Mouse (Mus musculus): ENCODE results near the gene Mlycd. TPM values are rescaled to one million over a fixed set of nuclear protein-coding genes. Genes with fewer than 3 reads are reported as not detected.

Gene Mlycd
- polyA plus RNA-seq, 1 experiment from 2014 or later, result 15.0 TPM

GRCm38 (mm10) chr8:119398558-119398957 lies 3.9 kb downstream of the Mlycd start:
- Histone ChIP-seq H3K36me3 (ENCODE audit: control insufficient read depth, insufficient read depth, low read length) (peaks cover 2% of the 10 kb centered on the region; the same call in 1 of the 2 replicates), H3K4me1 (ENCODE audit: control insufficient read depth, insufficient read depth, low read length) (peaks cover 11% of the 10 kb centered on the region), H3K4me2 (ENCODE audit: low read length) (no peak overlapping the region), H3K27ac (ENCODE audit: low read length) (no peak overlapping the region), H3K27me3 (ENCODE audit: control insufficient read depth, insufficient read depth, low read depth, low read length) (no peaks in the 10 kb centered on the region), H3K9me3 (replicated peaks; ENCODE audit: control insufficient read depth, low read length, poor library complexity, severe bottlenecking) (no peaks in the 10 kb centered on the region), H3K4me3 (ENCODE audit: low read depth, low read length) (no peak overlapping the region), H3K9ac (ENCODE audit: low read depth, low read length) (no peak overlapping the region)
- WGBS, result 82% methylated on average over 9 of the region's 9 CpGs
- no peak for ATAC-seq

GRCm38 (mm10) chr8:119399255-119399654 lies 4.6 kb downstream of the Mlycd start:
- no peak overlapping the region for H3K9ac ChIP-seq (ENCODE audit: low read depth, low read length)
- no peaks in the 10 kb centered on the region for H3K27me3 ChIP-seq (ENCODE audit: control insufficient read depth, insufficient read depth, low read depth, low read length)
- peaks cover 2% of the 10 kb centered on the region; the same call in 1 of the 2 replicates for H3K36me3 ChIP-seq (ENCODE audit: control insufficient read depth, insufficient read depth, low read length)
- no peak overlapping the region for H3K4me2 ChIP-seq (ENCODE audit: low read length)
- H3K9me3 ChIP-seq (replicated peaks; ENCODE audit: control insufficient read depth, low read length, poor library complexity, severe bottlenecking), result no peaks in the 10 kb centered on the region
- H3K4me3 ChIP-seq (ENCODE audit: low read depth, low read length), result no peak overlapping the region
- peaks cover 9% of the 10 kb centered on the region for H3K4me1 ChIP-seq (ENCODE audit: control insufficient read depth, insufficient read depth, low read length)
- no peak overlapping the region for H3K27ac ChIP-seq (ENCODE audit: low read length)
- WGBS, result 78% methylated on average over 6 of the region's 6 CpGs
- no peak for ATAC-seq

DNA sequence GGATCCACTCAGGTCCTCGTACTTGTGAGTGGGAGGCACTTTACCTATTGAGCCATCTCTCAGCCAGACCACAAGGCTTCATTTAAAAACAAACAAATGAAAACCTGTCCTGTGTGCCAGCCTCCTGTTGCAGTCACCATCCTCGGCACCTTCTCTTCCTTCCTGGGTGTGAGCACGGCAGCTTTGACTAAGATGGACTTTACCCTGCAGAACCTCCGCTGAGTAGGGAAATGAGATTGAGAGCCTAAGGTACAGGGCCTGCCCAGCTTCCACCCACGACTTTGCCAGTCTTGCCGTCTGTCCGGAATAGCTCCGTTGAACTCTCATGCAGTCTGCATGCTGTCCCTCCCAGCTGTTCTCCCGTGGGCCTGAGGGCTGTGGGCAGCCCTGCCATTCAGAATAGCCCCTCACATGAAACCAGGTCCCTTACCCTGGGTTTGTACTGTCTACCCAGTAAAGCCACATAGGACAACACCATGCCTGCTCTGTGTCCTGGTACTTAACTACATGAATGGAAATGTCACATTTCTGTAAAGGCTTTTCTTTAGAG lies 5.5 kb downstream of the Mlycd start:
- Histone ChIP-seq H3K4me1 (ENCODE audit: control insufficient read depth, insufficient read depth, low read length) (peaks cover 8% of the 10 kb centered on the region), H3K36me3 (ENCODE audit: control insufficient read depth, insufficient read depth, low read length) (peaks cover 2% of the 10 kb centered on the region; the same call in 1 of the 2 replicates), H3K4me3 (ENCODE audit: low read depth, low read length) (no peak overlapping the region), H3K9ac (ENCODE audit: low read depth, low read length) (no peak overlapping the region), H3K9me3 (replicated peaks; ENCODE audit: control insufficient read depth, low read length, poor library complexity, severe bottlenecking) (no peaks in the 10 kb centered on the region), H3K27me3 (ENCODE audit: control insufficient read depth, insufficient read depth, low read depth, low read length) (no peaks in the 10 kb centered on the region), H3K27ac (ENCODE audit: low read length) (no peak overlapping the region), H3K4me2 (ENCODE audit: low read length) (no peak overlapping the region)
- WGBS, result 89% methylated on average over 9 of the region's 9 CpGs
- ATAC-seq, result no peak

DNA sequence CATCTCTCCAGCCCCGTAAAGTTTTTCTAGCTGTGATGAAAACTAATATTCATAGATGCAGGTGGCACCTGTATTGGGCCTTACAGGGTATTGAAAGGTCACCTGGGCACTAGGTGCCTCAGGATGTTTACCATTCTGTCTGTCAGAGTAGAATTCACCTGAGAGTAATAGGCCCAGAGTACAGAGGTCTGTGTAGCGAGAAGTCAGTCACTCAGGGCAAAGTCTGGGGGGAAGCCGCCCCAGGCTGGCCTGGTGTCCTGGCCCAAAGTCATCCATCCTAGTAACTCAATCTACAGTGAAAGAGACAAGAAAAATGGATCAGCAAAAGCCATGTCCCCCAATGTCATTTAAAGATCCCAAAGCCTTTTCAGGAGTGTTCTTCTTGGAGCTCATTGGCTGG lies 6.2 kb downstream of the Mlycd start:
- no peaks in the 10 kb centered on the region for H3K9me3 ChIP-seq (replicated peaks; ENCODE audit: control insufficient read depth, low read length, poor library complexity, severe bottlenecking)
- H3K4me1 ChIP-seq (ENCODE audit: control insufficient read depth, insufficient read depth, low read length), result peaks cover 1% of the 10 kb centered on the region; the same call in 1 of the 2 replicates
- no peak overlapping the region for H3K4me2 ChIP-seq (ENCODE audit: low read length)
- no peaks in the 10 kb centered on the region for H3K27me3 ChIP-seq (ENCODE audit: control insufficient read depth, insufficient read depth, low read depth, low read length)
- peaks cover 2% of the 10 kb centered on the region; the same call in 1 of the 2 replicates for H3K36me3 ChIP-seq (ENCODE audit: control insufficient read depth, insufficient read depth, low read length)
- WGBS, result 91% methylated on average over 3 of the region's 3 CpGs
- H3K27ac ChIP-seq (ENCODE audit: low read length), result no peak overlapping the region
- ATAC-seq, result no peak
- no peak overlapping the region for H3K9ac ChIP-seq (ENCODE audit: low read depth, low read length)
- H3K4me3 ChIP-seq (ENCODE audit: low read depth, low read length), result no peak overlapping the region

DNA sequence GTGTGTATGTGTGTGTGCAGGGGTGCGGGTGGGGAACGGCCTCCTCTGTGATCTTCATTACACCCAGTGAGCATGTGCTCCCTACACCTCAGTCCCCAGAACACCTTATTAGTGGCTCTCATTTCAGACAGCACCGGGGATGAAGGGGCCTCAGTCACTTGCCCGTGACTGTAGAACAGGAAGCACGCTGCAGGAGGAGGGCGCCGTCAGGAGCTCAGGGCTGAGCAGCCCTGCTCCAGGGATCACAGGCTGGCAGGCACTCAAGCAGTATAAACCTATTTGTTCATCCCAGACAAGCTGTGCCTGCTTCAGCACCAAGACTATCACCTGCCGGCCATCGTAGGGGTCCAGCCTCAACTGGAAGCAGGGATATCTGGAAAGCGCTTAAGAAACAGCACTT lies 9.2 kb downstream of the Mlycd start:
- no peak overlapping the region for H3K27ac ChIP-seq (ENCODE audit: low read length)
- H3K9ac ChIP-seq (ENCODE audit: low read depth, low read length), result no peak overlapping the region
- no peaks in the 10 kb centered on the region for H3K9me3 ChIP-seq (replicated peaks; ENCODE audit: control insufficient read depth, low read length, poor library complexity, severe bottlenecking)
- peaks cover 13% of the 10 kb centered on the region for H3K36me3 ChIP-seq (ENCODE audit: control insufficient read depth, insufficient read depth, low read length)
- no peak for ATAC-seq
- no peak overlapping the region for H3K4me3 ChIP-seq (ENCODE audit: low read depth, low read length)
- 78% methylated on average over 10 of the region's 10 CpGs for WGBS
- no peaks in the 10 kb centered on the region for H3K4me1 ChIP-seq (ENCODE audit: control insufficient read depth, insufficient read depth, low read length)
- no peak overlapping the region for H3K4me2 ChIP-seq (ENCODE audit: low read length)
- no peaks in the 10 kb centered on the region for H3K27me3 ChIP-seq (ENCODE audit: control insufficient read depth, insufficient read depth, low read depth, low read length)

DNA sequence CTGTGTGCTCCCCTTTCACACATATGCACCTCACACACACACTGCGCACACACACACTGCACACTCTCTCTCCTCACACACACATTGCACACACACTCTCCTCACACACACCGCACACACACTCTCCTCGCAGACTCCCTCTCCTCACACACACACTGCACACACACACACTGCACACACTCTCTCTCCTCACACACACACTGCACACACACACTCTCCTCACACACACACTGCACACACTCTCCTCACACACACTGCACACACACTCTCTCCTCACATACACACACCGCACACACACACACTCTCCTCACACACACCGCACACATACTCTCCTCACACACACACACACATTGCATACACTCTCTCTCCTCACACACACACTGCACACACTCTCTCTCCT lies 10.0 kb downstream of the Mlycd start:
- Histone ChIP-seq H3K4me3 (ENCODE audit: low read depth, low read length) (no peak overlapping the region), H3K9ac (ENCODE audit: low read depth, low read length) (no peak overlapping the region), H3K9me3 (replicated peaks; ENCODE audit: control insufficient read depth, low read length, poor library complexity, severe bottlenecking) (no peaks in the 10 kb centered on the region), H3K4me1 (ENCODE audit: control insufficient read depth, insufficient read depth, low read length) (no peaks in the 10 kb centered on the region), H3K27ac (ENCODE audit: low read length) (no peak overlapping the region), H3K27me3 (ENCODE audit: control insufficient read depth, insufficient read depth, low read depth, low read length) (no peaks in the 10 kb centered on the region), H3K36me3 (ENCODE audit: control insufficient read depth, insufficient read depth, low read length) (peaks cover 20% of the 10 kb centered on the region), H3K4me2 (ENCODE audit: low read length) (no peak overlapping the region)
- 98% methylated on average over 5 of the region's 5 CpGs for WGBS
- no peak for ATAC-seq

DNA sequence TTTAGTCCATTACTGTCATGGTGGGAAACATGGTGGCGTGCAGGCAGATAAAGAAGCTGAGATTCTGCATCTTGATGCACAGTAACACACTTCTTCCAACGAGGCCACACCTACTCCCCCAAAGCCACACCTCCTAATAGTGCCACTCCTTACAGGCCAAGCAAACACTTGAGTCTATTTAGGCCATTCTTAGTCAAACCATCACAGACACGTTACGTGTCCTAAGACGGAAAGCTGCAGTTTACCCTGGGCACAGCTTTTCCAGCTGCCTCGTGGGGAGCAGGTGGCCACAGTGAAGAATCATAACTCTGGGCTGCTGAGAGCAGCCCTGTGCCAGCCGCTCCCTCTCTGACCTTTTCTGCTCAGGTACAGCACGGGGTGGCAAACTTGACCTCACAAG lies 13.6 kb downstream of the Mlycd start:
- no peaks in the 10 kb centered on the region for H3K9me3 ChIP-seq (replicated peaks; ENCODE audit: control insufficient read depth, low read length, poor library complexity, severe bottlenecking)
- no peak overlapping the region for H3K9ac ChIP-seq (ENCODE audit: low read depth, low read length)

GRCm38 (mm10) chr8:119412037-119412734 lies 17.5 kb downstream of the Mlycd start:
- H3K27ac ChIP-seq (ENCODE audit: low read length), result no peak overlapping the region
- H3K36me3 ChIP-seq (ENCODE audit: control insufficient read depth, insufficient read depth, low read length), result peaks cover 33% of the 10 kb centered on the region
- 60% methylated on average over 10 of the region's 10 CpGs for WGBS
- H3K27me3 ChIP-seq (ENCODE audit: control insufficient read depth, insufficient read depth, low read depth, low read length), result no peaks in the 10 kb centered on the region
- 0 out of 2 replicates have a peak, but pooled peaks cover 2% of the 10 kb centered on the region for H3K4me1 ChIP-seq (ENCODE audit: control insufficient read depth, insufficient read depth, low read length)
- no peak overlapping the region for H3K4me3 ChIP-seq (ENCODE audit: low read depth, low read length)
- no peaks in the 10 kb centered on the region for H3K9me3 ChIP-seq (replicated peaks; ENCODE audit: control insufficient read depth, low read length, poor library complexity, severe bottlenecking)
- no peak overlapping the region for H3K4me2 ChIP-seq (ENCODE audit: low read length)
- no peak for ATAC-seq
- no peak overlapping the region for H3K9ac ChIP-seq (ENCODE audit: low read depth, low read length)

More for the DNA sequence above, 13.6 kb downstream of the Mlycd start:
- no peaks in the 10 kb centered on the region for H3K27me3 ChIP-seq (ENCODE audit: control insufficient read depth, insufficient read depth, low read depth, low read length)
- H3K4me3 ChIP-seq (ENCODE audit: low read depth, low read length), result no peak overlapping the region
- H3K4me1 ChIP-seq (ENCODE audit: control insufficient read depth, insufficient read depth, low read length), result 0 out of 2 replicates have a peak, but pooled peaks cover 2% of the 10 kb centered on the region
- H3K36me3 ChIP-seq (ENCODE audit: control insufficient read depth, insufficient read depth, low read length), result peaks cover 33% of the 10 kb centered on the region
- no peak overlapping the region for H3K27ac ChIP-seq (ENCODE audit: low read length)
- 85% methylated on average over 8 of the region's 8 CpGs for WGBS
- no peak for ATAC-seq
- H3K4me2 ChIP-seq (ENCODE audit: low read length), result no peak overlapping the region

DNA sequence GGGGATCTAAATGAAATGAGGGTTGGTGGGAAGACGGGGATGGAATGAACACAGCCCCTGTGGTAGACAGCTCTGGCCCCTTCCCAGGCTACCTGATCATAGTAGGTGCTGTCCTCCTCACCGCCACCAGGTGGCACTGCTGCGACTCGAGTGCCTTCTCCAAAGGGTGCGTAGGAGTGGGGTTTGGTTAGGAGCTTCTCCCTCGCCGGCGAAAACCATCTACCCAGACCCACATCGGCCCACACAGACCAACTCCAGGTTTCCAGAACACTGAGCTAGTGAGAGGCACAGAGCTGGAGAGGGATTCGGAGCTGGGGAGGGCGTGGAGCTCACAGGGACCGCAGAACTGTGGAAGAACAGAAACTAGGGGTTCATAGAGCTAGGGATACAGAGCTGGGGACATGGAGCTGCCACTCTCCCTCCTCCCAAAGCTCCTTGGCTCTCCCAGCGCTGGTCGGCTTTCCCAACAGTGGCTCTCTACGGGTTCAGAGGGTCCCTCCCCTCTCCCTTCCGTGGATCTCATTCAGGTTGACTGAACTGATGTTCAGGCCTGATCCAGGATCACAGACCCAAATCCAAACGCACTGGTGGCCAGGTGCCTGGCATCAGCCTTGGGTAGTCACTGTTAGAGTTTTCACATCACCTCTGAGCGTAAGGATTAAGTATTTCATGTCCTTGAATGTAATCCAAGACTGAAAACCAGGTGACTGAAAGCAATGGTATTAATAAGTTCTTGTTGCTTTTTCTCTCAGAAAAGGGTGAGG lies 18.2 kb downstream of the Mlycd start:
- 14% methylated on average over 18 of the region's 18 CpGs for WGBS
- Histone ChIP-seq H3K9ac (ENCODE audit: low read depth, low read length) (peak overlapping the region; percentile 33; the same call in 1 of the 2 replicates), H3K4me2 (ENCODE audit: low read length) (peak overlapping the region; percentile 47), H3K4me1 (ENCODE audit: control insufficient read depth, insufficient read depth, low read length) (0 out of 2 replicates have a peak, but pooled peaks cover 2% of the 10 kb centered on the region), H3K4me3 (ENCODE audit: low read depth, low read length) (no peak overlapping the region), H3K9me3 (replicated peaks; ENCODE audit: control insufficient read depth, low read length, poor library complexity, severe bottlenecking) (no peaks in the 10 kb centered on the region), H3K36me3 (ENCODE audit: control insufficient read depth, insufficient read depth, low read length) (peaks cover 31% of the 10 kb centered on the region), H3K27ac (ENCODE audit: low read length) (no peak overlapping the region), H3K27me3 (ENCODE audit: control insufficient read depth, insufficient read depth, low read depth, low read length) (no peaks in the 10 kb centered on the region)
- peak; percentile 81 for ATAC-seq
